Mouse (Mus musculus) ES-E14 (cell line): ENCODE results near the gene Mex3b.

Source experiments
- CHD2 ChIP-seq: IDR thresholded peaks from 2 replicates; pipeline ENCODE4 v1.6.1; 2014; ENCODE audit warnings: mild to moderate bottlenecking, low read depth, low read length, inconsistent platforms
- MAFK ChIP-seq: IDR thresholded peaks from 2 replicates; pipeline ENCODE4 v1.6.1; 2014; ENCODE audit warnings: mild to moderate bottlenecking, low read depth, low read length, inconsistent platforms; ENCODE audit not compliant: insufficient read depth
- ZC3H11A ChIP-seq: IDR thresholded peaks from 2 replicates; pipeline ENCODE4 v1.6.1; 2012; ENCODE audit warnings: low read depth, mild to moderate bottlenecking, inconsistent platforms, low read length, borderline replicate concordance
- ZNF384 ChIP-seq: IDR thresholded peaks from 2 replicates; pipeline ENCODE4 v1.6.1; 2012; ENCODE audit warnings: low read depth, low read length, inconsistent platforms

- TF ChIP-seq CHD2 (no peak), MAFK (no peak), ZC3H11A (no peak), ZNF384 (no peak)
Measured at GRCm38 (mm10) chr7:82895606-82896005, 28.5 kb downstream of the Mex3b start.
